Mouse (Mus musculus): Measurements from ENCODE around the gene Ccna2. TPM values are rescaled to one million over a fixed set of nuclear protein-coding genes. Genes with fewer than 3 reads are reported as not detected.

Gene Ccna2
- total RNA-seq, 2 experiments from 2014 or later, result 0.96 to 1.7 TPM

DNA sequence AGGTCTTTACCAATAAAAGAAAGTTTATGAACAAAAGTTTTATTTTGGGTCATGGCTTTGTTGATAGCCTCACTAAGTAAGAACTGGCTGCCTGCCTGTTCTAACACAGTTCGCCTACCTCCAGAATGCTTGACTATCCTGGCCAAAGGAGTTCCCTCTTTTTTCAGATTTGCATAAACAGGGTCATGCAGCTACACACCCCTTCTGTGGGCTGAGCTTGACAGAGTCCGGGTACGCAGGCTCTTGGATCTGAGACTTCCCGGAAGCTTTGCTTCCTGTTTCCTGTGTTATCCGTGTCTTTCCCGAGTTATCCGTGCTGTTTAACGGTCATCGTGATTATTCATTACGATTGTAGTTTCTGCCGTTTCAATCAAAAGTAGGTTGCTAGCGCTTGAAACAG is 35.9 kb downstream of the Ccna2 start:
- intact Hi-C loops (cut with DNase I), result no loop called here
- no peak for DNase-seq

- intact Hi-C loops (cut with DNase I), result no loop called here
- no peak for DNase-seq
Observed at GRCm38 (mm10) chr3:36533201-36533672, 38.7 kb downstream of the Ccna2 start.

DNA sequence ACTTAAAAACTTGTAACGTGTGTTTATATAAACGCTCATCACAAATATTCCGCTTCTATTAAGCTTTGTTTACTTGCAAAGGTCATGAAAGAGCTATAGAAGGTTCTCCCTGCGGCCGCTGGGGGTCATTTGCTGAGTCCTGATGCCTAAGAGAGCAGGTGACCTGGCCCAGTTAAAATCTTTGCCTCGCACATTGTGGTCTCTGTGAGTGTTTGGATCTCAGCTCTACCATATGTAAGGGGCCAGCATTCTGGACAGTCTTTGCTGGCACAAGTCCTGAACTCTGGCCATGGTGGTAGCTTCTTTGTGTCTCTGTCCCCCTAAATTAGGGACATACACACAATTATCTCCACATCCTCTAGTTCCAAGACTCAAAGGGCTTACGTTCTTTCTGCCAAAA is 39.2 kb downstream of the Ccna2 start:
- DNase-seq, result no peak
- intact Hi-C loops (cut with DNase I), result no loop called here

DNA sequence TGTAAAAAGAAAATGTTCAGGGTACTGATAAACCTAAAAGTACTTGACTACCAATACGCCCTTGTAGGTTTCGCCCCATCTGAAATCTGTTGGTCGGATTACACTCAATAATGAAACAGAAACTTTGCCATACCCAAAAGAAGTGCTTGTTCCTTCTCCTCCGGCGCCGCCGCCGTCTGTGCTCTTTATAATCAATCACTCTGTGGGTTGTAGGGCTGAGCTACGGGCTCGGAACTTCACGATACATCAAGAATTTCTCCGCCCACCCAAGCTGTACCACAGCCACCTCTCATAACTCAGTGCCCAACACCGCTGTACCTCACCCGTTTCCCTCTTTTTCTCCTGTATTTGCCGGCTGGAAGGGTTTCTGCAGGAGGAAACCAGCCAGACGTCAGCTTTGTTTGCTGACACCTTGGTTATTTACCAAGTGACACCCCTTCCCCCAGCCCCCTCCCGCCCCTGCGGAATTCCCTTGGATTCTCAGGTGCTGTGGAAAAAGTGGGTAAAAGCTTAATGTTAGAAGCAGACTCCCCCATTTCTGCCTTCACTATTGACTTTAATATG is 39.9 kb downstream of the Ccna2 start:
- intact Hi-C loops (cut with DNase I), result no loop called here

GRCm38 (mm10) chr3:36531242-36531641 is 40.7 kb downstream of the Ccna2 start:
- intact Hi-C loops (cut with DNase I), result no loop called here
- DNase-seq, result no peak

More for the DNA sequence above, 39.9 kb downstream of the Ccna2 start:
- no peak for DNase-seq

DNA sequence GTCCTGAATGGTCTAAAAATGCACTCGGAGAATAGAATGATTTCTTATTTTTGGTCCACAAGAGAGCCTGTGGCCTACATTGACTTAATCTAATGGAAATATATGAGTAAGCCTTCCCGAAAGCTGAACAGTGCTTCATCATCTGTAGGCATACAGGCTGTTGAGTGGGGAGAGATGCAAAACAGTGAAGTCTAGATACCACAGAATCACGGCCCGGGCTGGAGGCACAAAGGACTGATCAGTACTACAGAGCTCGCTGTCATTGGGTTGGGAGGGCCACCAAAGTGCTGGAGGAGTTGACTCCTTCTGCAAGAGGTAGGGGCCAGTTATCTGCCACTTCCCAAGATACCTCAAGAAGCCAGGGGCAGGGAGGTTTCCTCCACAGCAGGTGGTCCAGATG is 41.2 kb downstream of the Ccna2 start:
- intact Hi-C loops (cut with DNase I), result no loop called here
- no peak for DNase-seq

DNA sequence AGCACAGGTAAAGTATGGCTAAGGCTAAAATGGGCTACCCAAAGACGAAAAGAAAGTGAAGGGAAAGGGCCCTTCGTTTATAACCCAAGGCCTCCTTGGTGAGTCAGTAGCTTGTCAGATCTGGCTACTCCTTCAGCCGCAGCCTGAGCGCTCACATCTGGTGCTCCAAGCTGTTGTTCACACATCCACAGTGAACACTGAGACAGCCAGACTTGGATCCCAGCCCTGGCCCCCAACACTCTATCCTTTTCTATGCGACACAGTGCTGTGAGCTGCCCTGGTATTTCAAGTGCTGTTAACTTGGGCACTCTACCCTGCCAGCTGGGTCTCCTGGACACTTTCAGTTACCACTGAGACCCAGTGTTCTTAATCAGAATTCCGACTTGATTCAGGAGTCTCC is 41.6 kb downstream of the Ccna2 start:
- DNase-seq, result no peak
- intact Hi-C loops (cut with DNase I), result no loop called here

- intact Hi-C loops (cut with DNase I), result no loop called here
- DNase-seq, result no peak
Observed at GRCm38 (mm10) chr3:36524466-36524865, 47.5 kb downstream of the Ccna2 start.

- DNase-seq, result no peak
- intact Hi-C loops (cut with DNase I), result no loop called here
Observed at GRCm38 (mm10) chr3:36522137-36522536, 49.8 kb downstream of the Ccna2 start.

DNA sequence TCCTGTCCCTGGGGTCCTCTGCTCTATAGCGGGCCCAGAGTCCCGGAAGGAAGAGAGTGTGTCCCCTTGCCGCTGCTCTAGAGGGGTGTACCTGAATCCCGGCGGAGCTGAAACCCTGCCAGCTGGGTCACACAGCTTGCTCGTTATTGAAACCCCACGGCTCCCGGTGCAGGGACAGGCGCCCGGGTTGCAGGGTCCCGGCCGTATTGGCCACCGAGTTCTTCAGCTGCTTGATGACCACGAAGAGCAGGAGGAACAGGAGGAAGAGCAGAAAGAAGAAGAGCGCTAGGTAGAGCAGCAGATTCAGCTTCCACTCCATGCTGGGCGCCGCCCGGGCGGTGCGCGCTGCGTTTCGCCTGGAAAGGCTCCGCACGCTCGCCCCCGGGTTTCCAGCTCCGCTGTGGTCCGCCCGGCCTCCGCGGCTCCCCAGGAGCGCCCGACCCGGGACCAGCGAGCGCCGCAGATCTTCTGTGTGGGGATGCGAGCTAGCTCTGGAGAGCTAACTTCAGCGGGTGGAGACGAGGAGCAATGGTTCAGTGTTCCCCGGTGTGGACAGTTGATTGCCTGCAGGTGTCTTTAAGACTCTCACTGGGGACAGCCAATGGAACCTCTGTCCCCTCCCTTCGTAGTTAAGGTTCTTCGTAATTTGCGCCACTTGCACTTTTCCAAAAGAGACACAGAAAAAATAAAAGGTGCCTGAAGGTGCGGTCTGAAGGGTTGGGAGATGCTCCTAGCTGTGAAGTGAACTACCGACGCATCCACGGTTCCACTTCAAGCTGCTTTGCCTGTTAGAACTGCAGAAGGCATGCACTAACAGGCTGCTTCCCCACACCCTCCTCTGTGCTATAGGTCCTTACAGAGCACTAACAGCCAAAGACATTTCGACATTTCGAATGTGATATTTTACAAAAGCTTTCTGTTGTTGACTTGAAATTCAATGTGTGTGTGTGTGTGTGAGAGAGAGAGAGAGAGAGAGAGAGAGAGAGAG is 50.6 kb downstream of the Ccna2 start, which contains the start of gene Gm11549:
Gene Gm11549, minus strand, starts transcription at position 741 of the 988 bp plus-strand sequence.
- intact Hi-C loops (cut with DNase I), result no loop called here
- DNase-seq, result no peak

- DNase-seq, result no peak
- intact Hi-C loops (cut with DNase I), result no loop called here
Observed at GRCm38 (mm10) chr3:36516196-36516595, 55.8 kb downstream of the Ccna2 start.

Other genes starting within 250 kb of the Ccna2 start
- gene Anxa5, start 96.3 kb downstream of the Ccna2 start, total RNA-seq (2021), result 10 to 100 TPM; 36.6 to 46.2 TPM
- under 1 TPM in 1 of 2 experiments, not detected in 1; 0.30 TPM for gene 1810062G17Rik, start 96.2 kb downstream of the Ccna2 start, total RNA-seq (2021)
- gene Gm11549, start 50.3 kb downstream of the Ccna2 start, total RNA-seq (2021), result not detected
- gene Exosc9, start 19.5 kb downstream of the Ccna2 start, total RNA-seq (2021), result 10 to 100 TPM; 12.7 to 15.5 TPM
- 1 to 10 TPM; 7.7 to 8.6 TPM for gene Bbs7, start 41.3 kb upstream of the Ccna2 start, total RNA-seq (2021)
- gene Trpc3, start 118.0 kb upstream of the Ccna2 start, total RNA-seq (2021), result 1 to 10 TPM; 2.7 to 3.3 TPM